Mouse (Mus musculus) B cell, adult 62 days (primary cell): ENCODE measurements around the gene B3galt2. TPM values are rescaled to one million over a fixed set of nuclear protein-coding genes. Genes with fewer than 3 reads are reported as not detected.

Source experiments
- total RNA-seq: library from RNA; stranded (reverse); gene quantifications from 4 replicates; pipeline ENCODE4 v1.2.4, GENCODE M21; 2023

B3galt2 gene
- not detected in 4 replicates for total RNA-seq

GRCm38 (mm10) chr1:143640650-143641407 is at the start of gene B3galt2:
Gene B3galt2, plus strand, starts transcription at chr1:143640664.

GRCm38 (mm10) chr1:143702741-143703262 is 62.3 kb downstream of the B3galt2 start, which contains the start of gene Cdc73:
Gene Cdc73, minus strand, starts transcription at chr1:143702893.

Other genes with a start within 250 kb of the B3galt2 start
- 98.8 to 104 TPM (median 101 TPM) in 4 replicates for gene Cdc73, start 62.2 kb downstream of the B3galt2 start, total RNA-seq
- gene Glrx2, start 75.7 kb downstream of the B3galt2 start, total RNA-seq, result 22.1 to 34.1 TPM (median 27.7 TPM) in 4 replicates
- 2.0 to 2.7 TPM (median 2.4 TPM) in 4 replicates for gene Trove2, start 136.4 kb downstream of the B3galt2 start, total RNA-seq
- 21.0 to 31.5 TPM (median 26.6 TPM) in 4 replicates for gene Uchl5, start 136.6 kb downstream of the B3galt2 start, total RNA-seq